Mouse (Mus musculus) G1E (cell line): ENCODE data around the gene Plekhb1.

ENCODE experiments used
- CTCF ChIP-seq: IDR thresholded peaks from 2 replicates; pipeline ENCODE4 v1.5.1; 2012; ENCODE audit warnings: low read depth, low read length, inconsistent platforms, mixed read lengths
- GATA1 ChIP-seq: IDR thresholded peaks from 2 replicates; pipeline ENCODE4 v1.6.1; 2012; ENCODE audit warnings: borderline replicate concordance, low read length, inconsistent platforms, mixed read lengths
- POLR2AphosphoS5 ChIP-seq: IDR thresholded peaks from 2 replicates; pipeline ENCODE4 v1.6.1; 2012; ENCODE audit warnings: low read depth, low read length, inconsistent platforms; ENCODE audit not compliant: insufficient replicate concordance
- TAL1 ChIP-seq: conservative IDR thresholded peaks from 2 replicates; pipeline ENCODE4 v1.6.1; 2012; ENCODE audit warnings: low read depth, low read length, inconsistent platforms, mixed read lengths

DNA sequence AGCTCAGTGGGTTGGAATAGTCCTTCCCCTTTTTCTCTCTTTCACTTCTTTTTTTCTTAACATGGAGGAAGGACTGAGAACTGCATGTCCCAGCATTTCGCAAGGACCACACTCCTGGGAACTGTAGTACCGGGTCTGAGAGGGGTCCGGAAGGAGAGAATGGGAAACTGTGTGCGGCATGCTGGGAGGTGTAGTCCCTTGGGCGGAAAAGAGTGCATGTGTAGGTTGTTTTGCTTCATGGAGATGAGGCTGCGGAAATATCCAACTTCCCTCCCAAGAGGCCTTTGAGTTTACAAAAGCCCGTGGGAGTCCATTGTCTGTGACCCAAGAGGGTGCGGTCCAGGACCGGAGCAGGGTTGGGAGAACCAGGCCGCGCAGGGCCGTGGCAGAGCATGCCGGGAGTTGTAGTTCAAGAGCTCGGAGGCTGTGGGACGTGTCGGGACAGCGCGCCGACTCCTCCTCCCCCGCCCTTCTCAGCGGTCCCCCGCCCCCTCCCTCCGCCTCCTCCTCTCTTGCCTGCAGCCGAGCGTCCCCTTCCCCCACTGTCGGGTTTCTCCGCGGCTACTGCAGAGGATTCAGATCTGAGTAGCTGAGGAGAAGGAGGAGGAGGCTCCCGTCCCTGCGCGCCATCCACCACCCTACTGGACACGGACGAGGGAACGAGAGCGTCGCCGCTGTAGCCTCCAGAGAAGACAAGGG lies 44.1 kb upstream of the Plekhb1 start, which contains the start of gene Fam168a:
- TF ChIP-seq POLR2AphosphoS5 (no peak), CTCF (no peak), GATA1 (no peak), TAL1 (no peak)
